ENCODE assay signal across 18 mouse cellular contexts in the genomic region with DNA sequence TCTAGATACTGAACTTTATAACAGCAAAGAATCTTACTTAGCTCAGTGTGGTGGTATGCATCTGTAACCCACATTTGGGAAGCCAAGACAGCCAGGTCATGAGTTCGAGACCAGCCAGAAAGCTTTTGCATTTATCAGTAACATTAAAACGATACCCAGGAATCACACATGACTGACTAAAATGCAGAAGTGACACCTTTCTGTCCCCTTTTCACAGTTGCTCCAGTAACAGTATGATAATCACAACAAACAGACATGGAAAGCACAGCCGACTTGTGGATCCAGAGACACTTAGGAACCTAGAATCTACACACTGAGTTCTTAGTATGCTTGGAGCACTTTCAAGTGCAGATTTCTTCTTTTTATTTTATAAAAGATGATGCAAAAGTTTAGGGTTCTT. TPM values are rescaled to one million over a fixed set of nuclear protein-coding genes. Genes with fewer than 3 reads are reported as not detected.
DNase-seq lines count a peak whose midpoint lies in the region; ATAC-seq and TF ChIP-seq lines count a peak whose summit lies in the region.
"Had no signal": no experiment of that assay in that cellular context is flagged by ENCODE, and none has a peak within 500 bp of the region (broad histone marks: within the 10 kb centered on the region; RNA-seq: fewer than 3 reads in every experiment).

No protein-coding gene starts in this region.

- TF ChIP-seq CTCF in heart, postnatal 0 days (IDR thresholded peaks at IDR 0.05; ENCODE audit: low read depth) = no peak
- TF ChIP-seq CTCF in MEL (IDR thresholded peaks at IDR 0.05 in 2 of 3, conservative IDR thresholded peaks at IDR 0.05 in 1 of 3; ENCODE audit: control insufficient read depth in 1 of 3, insufficient read depth in 1 of 3, low read depth in 2 of 3, low read length in 3 of 3, poor library complexity in 1 of 3, severe bottlenecking in 1 of 3) = no peak

- H3K4me1 ChIP-seq in heart, embryonic 13.5 days = peaks cover 49% of the 10 kb centered on the region
- peaks cover 48% of the 10 kb centered on the region for H3K4me1 ChIP-seq in heart, postnatal 0 days (ENCODE audit: control insufficient read depth, insufficient read depth)
- H3K4me1 ChIP-seq in MEL (ENCODE audit: control insufficient read depth in 1 of 2, insufficient read depth in 2 of 2, low read length in 2 of 2) = no peaks in the 10 kb centered on the region
- no peaks in the 10 kb centered on the region for H3K4me1 ChIP-seq in embryonic facial prominence, embryonic 10.5 days
- H3K4me1 ChIP-seq: embryonic facial prominence, embryonic 12.5 days; forebrain, embryonic 15.5 days; hindbrain, embryonic 15.5 days; kidney, embryonic 15.5 days had no signal

- peaks cover 30% of the 10 kb centered on the region for H3K36me3 ChIP-seq in heart, embryonic 13.5 days
- H3K36me3 ChIP-seq in heart, postnatal 0 days (replicated peaks; ENCODE audit: control insufficient read depth, insufficient read depth, low read length) = 0 out of 2 replicates have a peak, but pooled peaks cover 5% of the 10 kb centered on the region
- peaks cover 0 to 1% of the 10 kb centered on the region in 2 experiments; a peak in 1 of 4 replicates for H3K36me3 ChIP-seq in MEL (ENCODE audit: control insufficient read depth in 1 of 2, insufficient read depth in 2 of 2, low read length in 2 of 2)
- peaks cover 10% of the 10 kb centered on the region; the same call in 1 of the 2 replicates for H3K36me3 ChIP-seq in embryonic facial prominence, embryonic 10.5 days (replicated peaks)
- H3K36me3 ChIP-seq: forebrain, embryonic 15.5 days had no signal

- TF ChIP-seq EP300 in heart, postnatal 0 days (IDR thresholded peaks at IDR 0.05; ENCODE audit: low read depth) = no peak
- peak in 1 of 2 experiments; percentile 27; a peak in 1 of 4 replicates for TF ChIP-seq EP300 in MEL (IDR thresholded peaks at IDR 0.05; ENCODE audit: low read depth in 1 of 2, low read length in 2 of 2)

- H3K27me3 ChIP-seq in heart, embryonic 13.5 days (replicated peaks) = no peaks in the 10 kb centered on the region
- no peaks in the 10 kb centered on the region for H3K27me3 ChIP-seq in heart, postnatal 0 days (ENCODE audit: control insufficient read depth, insufficient read depth, low read length)
- no peaks in the 10 kb centered on the region for H3K27me3 ChIP-seq in MEL (ENCODE audit: control insufficient read depth in 1 of 2, insufficient read depth in 2 of 2, low read length in 2 of 2)
- no peaks in the 10 kb centered on the region for H3K27me3 ChIP-seq in embryonic facial prominence, embryonic 10.5 days (replicated peaks; ENCODE audit: low read depth, poor library complexity, severe bottlenecking)
- H3K27me3 ChIP-seq: embryonic facial prominence, embryonic 12.5 days; forebrain, embryonic 15.5 days; hindbrain, embryonic 15.5 days; kidney, embryonic 15.5 days had no signal

- TF ChIP-seq RAD21 in MEL (IDR thresholded peaks at IDR 0.05; ENCODE audit: low read depth, low read length) = no peak

- no peak overlapping the region for H3K4me2 ChIP-seq in heart, embryonic 13.5 days
- H3K4me2 ChIP-seq in heart, postnatal 0 days (ENCODE audit: low read depth, low read length) = no peak overlapping the region
- H3K4me2 ChIP-seq: embryonic facial prominence, embryonic 12.5 days; forebrain, embryonic 15.5 days; hindbrain, embryonic 15.5 days; kidney, embryonic 15.5 days had no signal

- no peak overlapping the region for H3K4me3 ChIP-seq in heart, embryonic 13.5 days
- no peak overlapping the region for H3K4me3 ChIP-seq in heart, postnatal 0 days (ENCODE audit: low read depth, low read length)
- no peak overlapping the region for H3K4me3 ChIP-seq in MEL (ENCODE audit: control insufficient read depth in 1 of 2, insufficient read depth in 1 of 2, low read depth in 2 of 2, low read length in 2 of 2)
- no peak overlapping the region for H3K4me3 ChIP-seq in embryonic facial prominence, embryonic 10.5 days
- H3K4me3 ChIP-seq: embryonic facial prominence, embryonic 12.5 days; forebrain, embryonic 15.5 days; hindbrain, embryonic 15.5 days; kidney, embryonic 15.5 days had no signal

- intact Hi-C loops in heart, postnatal 14 days (cut with DNase I) = no loop called here

- no peaks in the 10 kb centered on the region for H3K79me2 ChIP-seq in MEL (ENCODE audit: control insufficient read depth, insufficient read depth, low read length, poor library complexity)

- H3K27ac ChIP-seq in heart, embryonic 13.5 days (replicated peaks) = peak overlapping the region; percentile 90
- H3K27ac ChIP-seq in heart, postnatal 0 days (ENCODE audit: low read depth) = peak overlapping the region; percentile 36; the same call in 1 of the 2 replicates
- H3K27ac ChIP-seq in MEL (ENCODE audit: control insufficient read depth, low read depth, low read length) = no peak overlapping the region
- H3K27ac ChIP-seq in embryonic facial prominence, embryonic 10.5 days (replicated peaks) = no peak overlapping the region
- H3K27ac ChIP-seq: embryonic facial prominence, embryonic 12.5 days; forebrain, embryonic 15.5 days; hindbrain, embryonic 15.5 days; kidney, embryonic 15.5 days had no signal

- ATAC-seq in heart, embryonic 13.5 days (ENCODE audit: extremely low read depth, insufficient number of reproducible peaks, low FRiP score, low TSS enrichment) = no peak
- ATAC-seq in heart, postnatal 0 days (ENCODE audit: insufficient read depth, low read depth) = no peak
- ATAC-seq: forebrain, embryonic 15.5 days; intestine, embryonic 16.5 days had no signal

- no peak for DNase-seq in heart, postnatal 14 days
- no peak for DNase-seq in heart, postnatal 0 days (ENCODE audit: low spot score)
- DNase-seq in heart, adult 18-20 months = no peak
- DNase-seq in MEL (ENCODE audit: low read depth, low spot score) = peak; percentile 26
- DNase-seq in embryonic facial prominence, embryonic 10.5 days (ENCODE audit: low spot score) = no peak
- DNase-seq: adrenal gland, adult 8-10 months; adrenal gland, postnatal 36 days; cerebellum, adult 2 months; cerebellum, postnatal 10 days; embryo, embryonic 11 days; gastrocnemius, postnatal 36 days; kidney, adult 2 months had no signal

- no peak overlapping the region for H3K9ac ChIP-seq in heart, embryonic 13.5 days
- no peak overlapping the region for H3K9ac ChIP-seq in heart, postnatal 0 days (replicated peaks; ENCODE audit: low read depth, low read length)
- no peak overlapping the region for H3K9ac ChIP-seq in MEL (ENCODE audit: control insufficient read depth, low read depth, low read length, poor library complexity, severe bottlenecking)
- H3K9ac ChIP-seq: embryonic facial prominence, embryonic 12.5 days; forebrain, embryonic 15.5 days; hindbrain, embryonic 15.5 days; kidney, embryonic 15.5 days had no signal

- 78% methylated on average over 3 of the region's 3 CpGs for WGBS in heart, embryonic 13.5 days
- WGBS in heart, postnatal 0 days = 82% methylated on average over 3 of the region's 3 CpGs
- WGBS in embryonic facial prominence, embryonic 10.5 days = 93% methylated on average over 3 of the region's 3 CpGs

- no peaks in the 10 kb centered on the region for H3K9me3 ChIP-seq in heart, embryonic 13.5 days
- no peaks in the 10 kb centered on the region for H3K9me3 ChIP-seq in heart, postnatal 0 days (replicated peaks; ENCODE audit: control insufficient read depth, low read length)
- no peaks in the 10 kb centered on the region for H3K9me3 ChIP-seq in MEL (replicated peaks; ENCODE audit: insufficient read depth, low read length)
- no peaks in the 10 kb centered on the region for H3K9me3 ChIP-seq in embryonic facial prominence, embryonic 10.5 days
- H3K9me3 ChIP-seq: embryonic facial prominence, embryonic 12.5 days; forebrain, embryonic 15.5 days; hindbrain, embryonic 15.5 days; kidney, embryonic 15.5 days had no signal

- no peak for TF ChIP-seq POLR2A in MEL (IDR thresholded peaks at IDR 0.05; ENCODE audit: control insufficient read depth in 1 of 2, insufficient read depth in 1 of 2, low read depth in 1 of 2, low read length in 2 of 2, poor library complexity in 1 of 2)

TF ChIP-seq in MEL, 35 proteins besides CTCF, POLR2A, EP300 and RAD21:
- no peak for TF ChIP-seq MXI1 (IDR thresholded peaks at IDR 0.05; ENCODE audit: low read depth, low read length)
- TF ChIP-seq MYB (IDR thresholded peaks at IDR 0.05; ENCODE audit: low read depth, low read length) = no peak
- TF ChIP-seq NRF1 (IDR thresholded peaks at IDR 0.05; ENCODE audit: insufficient read depth, low read depth, low read length, poor library complexity, severe bottlenecking) = no peak
- TF ChIP-seq RCOR1 (IDR thresholded peaks at IDR 0.05; ENCODE audit: low read depth, low read length) = no peak
TF ChIP-seq in MEL: peak in this region for 0.

RNA-seq across cellular contexts. Expression of a gene that starts 36.0 kb away (rescaled TPM):
- polyA plus RNA-seq in heart, embryonic 13.5 days (2015; fragmentation: Nextera tagmentation; extraction: Ambion mirVana) = 37.4 and 39.3 TPM in 2 replicates
- 10 to 100 TPM; 62.5 to 69.9 TPM for total RNA-seq in heart, postnatal 14 days (2021)
- 144 and 168 TPM in 2 replicates for total RNA-seq in heart, postnatal 0 days (2014; rRNA removed; ENCODE audit: low replicate concordance)
- polyA plus RNA-seq in heart, postnatal 0 days (2015; fragmentation: Nextera tagmentation; extraction: Ambion mirVana) = 61.8 and 63.8 TPM in 2 replicates
- 10 to 100 TPM; 53.5 to 55.1 TPM for total RNA-seq in heart, adult 18-20 months (2021)
- total RNA-seq in MEL (2012; rRNA removed) = 0.12 and 0.13 TPM in 2 replicates
- under 1 TPM in 1 of 2 experiments, not detected in 1; 0.39 TPM for polyA plus RNA-seq in MEL (2012; ENCODE audit: insufficient read depth in 1 of 2, insufficient read length in 2 of 2, low read depth in 1 of 2, low replicate concordance in 2 of 2, missing spikeins in 1 of 2)
- 0.65 and 0.82 TPM in 2 replicates for polyA plus RNA-seq in embryonic facial prominence, embryonic 10.5 days (2016; fragmentation: Nextera tagmentation; extraction: Ambion mirVana)

Comparison
In these comparisons a context has a peak if more than half of its experiments do, and no peak if none do; other contexts are left out.
1. H3K27ac ChIP-seq: peak in heart, embryonic 13.5 days (single experiment) and heart, postnatal 0 days (single experiment); none in MEL (single experiment) and embryonic facial prominence, embryonic 10.5 days (single experiment).
2. RNA of a gene that starts 36.0 kb away (total RNA-seq): 144 to 168 TPM in heart, postnatal 0 days, 62.5 to 69.9 TPM in heart, postnatal 14 days and 53.5 to 55.1 TPM in heart, adult 18-20 months; 0.12 to 0.13 TPM in MEL; every median in the first group is over 10 times any median in the second.